Mouse (Mus musculus) ES-Bruce4 (cell line): ENCODE results near the gene Asb15. TPM values are rescaled to one million over a fixed set of nuclear protein-coding genes. Genes with fewer than 3 reads are reported as not detected.

ENCODE experiments used
- H3K27ac ChIP-seq: 2 replicates; pipeline ENCODE4 v1.5.1; 2012; ENCODE audit warnings: low read length, inconsistent platforms; ENCODE audit not compliant: insufficient read depth
- H3K27me3 ChIP-seq: 2 replicates; pipeline ENCODE4 v1.6.1; 2012; ENCODE audit warnings: mild to moderate bottlenecking, low read length, inconsistent platforms; ENCODE audit not compliant: control insufficient read depth, poor library complexity, insufficient read depth, severe bottlenecking
- H3K36me3 ChIP-seq: 2 replicates; pipeline ENCODE4 v1.6.1; 2012; ENCODE audit warnings: inconsistent platforms, mild to moderate bottlenecking, low read length, moderate library complexity; ENCODE audit not compliant: control insufficient read depth, poor library complexity, insufficient read depth, severe bottlenecking
- H3K4me1 ChIP-seq: one replicate; pipeline ENCODE4 v1.8.1; 2011; ENCODE audit warnings: low read length; ENCODE audit not compliant: control insufficient read depth, insufficient read depth
- H3K4me3 ChIP-seq: 2 replicates; pipeline ENCODE4 v1.5.1; 2011; ENCODE audit warnings: low read depth, mild to moderate bottlenecking, low read length
- H3K9ac ChIP-seq: 2 replicates; pipeline ENCODE4 v1.6.1; 2012; ENCODE audit warnings: low read depth, mild to moderate bottlenecking, inconsistent platforms; ENCODE audit not compliant: poor library complexity, severe bottlenecking
- H3K9me3 ChIP-seq: replicated peaks from 2 replicates; pipeline ENCODE4 v1.6.1; 2012; ENCODE audit warnings: mild to moderate bottlenecking, low read length, inconsistent platforms; ENCODE audit not compliant: control insufficient read depth, poor library complexity, insufficient read depth, severe bottlenecking
- CTCF ChIP-seq: IDR thresholded peaks from one replicate; pipeline ENCODE4 v1.8.1; 2011; ENCODE audit warnings: low read depth, low read length
- EP300 ChIP-seq: IDR thresholded peaks from 2 replicates; pipeline ENCODE4 v1.6.1; 2011; ENCODE audit warnings: low read depth, low read length; ENCODE audit not compliant: insufficient read depth
- POLR2A ChIP-seq: IDR thresholded peaks from one replicate; pipeline ENCODE4 v1.8.1; 2011; ENCODE audit warnings: low read length; ENCODE audit not compliant: insufficient read depth
- polyA plus RNA-seq: library from polyadenylated mRNA; stranded (reverse); fragments of >200 nt; gene quantifications from 2 replicates; pipeline ENCODE4 v1.2.4, GENCODE M21; 2011; ENCODE audit warnings: low read depth; ENCODE audit not compliant: missing spikeins, insufficient read depth, insufficient read length

Asb15 gene
- polyA plus RNA-seq, 1 experiment, result not detected

DNA sequence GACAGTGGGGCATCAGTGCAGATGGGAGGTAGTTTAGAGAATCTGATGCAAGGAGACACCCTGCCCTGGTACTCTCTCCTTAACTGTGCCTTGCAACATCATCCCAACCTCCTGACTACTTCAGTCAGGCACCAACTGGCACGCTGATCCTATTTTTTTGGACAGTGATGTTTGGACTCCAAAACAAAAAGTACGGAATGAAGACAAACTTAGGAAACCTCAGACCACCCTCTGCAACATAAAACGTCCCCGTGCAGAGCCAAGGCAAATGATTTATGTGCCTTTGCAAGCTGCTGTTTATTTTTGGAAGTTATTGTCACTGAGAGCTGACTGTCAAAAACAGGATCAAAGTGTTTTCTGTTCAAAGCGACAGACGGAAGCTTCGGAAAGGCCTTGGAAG is 24.1 kb downstream of the Asb15 start:
- H3K27me3 ChIP-seq, result no peaks in the 10 kb centered on the region
- TF ChIP-seq POLR2A (no peak), CTCF (no peak), EP300 (no peak)
- no peaks in the 10 kb centered on the region for H3K9me3 ChIP-seq
- H3K9ac ChIP-seq, result no peak overlapping the region
- H3K4me1 ChIP-seq, result no peaks in the 10 kb centered on the region
- no peak overlapping the region for H3K27ac ChIP-seq
- no peaks in the 10 kb centered on the region for H3K36me3 ChIP-seq
- no peak overlapping the region for H3K4me3 ChIP-seq

GRCm38 (mm10) chr6:24554427-24555086 is 26.6 kb downstream of the Asb15 start:
- no peak for TF ChIP-seq POLR2A
- no peak for TF ChIP-seq CTCF
- TF ChIP-seq EP300, result no peak
- H3K4me1 ChIP-seq, result no peaks in the 10 kb centered on the region
- H3K27me3 ChIP-seq, result no peaks in the 10 kb centered on the region
- no peak overlapping the region for H3K4me3 ChIP-seq
- no peak overlapping the region for H3K9ac ChIP-seq
- no peaks in the 10 kb centered on the region for H3K36me3 ChIP-seq
- no peak overlapping the region for H3K27ac ChIP-seq
- H3K9me3 ChIP-seq, result no peaks in the 10 kb centered on the region

DNA sequence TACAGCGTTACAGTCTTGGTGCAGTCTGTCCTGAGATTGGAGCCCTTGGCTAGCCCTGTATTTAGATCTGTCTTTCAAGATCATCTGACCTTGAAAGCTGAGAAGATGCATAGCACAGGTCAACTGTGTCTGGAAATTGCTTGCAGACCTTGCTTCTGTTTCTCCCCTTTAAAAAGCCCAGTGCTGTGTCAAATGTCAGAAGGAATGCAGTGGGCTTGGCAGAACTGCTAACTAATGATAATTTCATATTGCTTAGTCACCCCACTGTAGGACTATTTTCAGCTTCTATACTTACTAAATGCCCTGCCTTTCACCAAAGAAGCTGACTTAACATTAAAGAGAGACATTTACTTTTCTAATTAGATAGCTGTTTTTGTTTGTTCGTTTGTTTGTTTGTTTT is 27.5 kb downstream of the Asb15 start:
- Histone ChIP-seq H3K36me3 (no peaks in the 10 kb centered on the region), H3K4me3 (no peak overlapping the region), H3K9me3 (no peaks in the 10 kb centered on the region), H3K9ac (no peak overlapping the region), H3K4me1 (no peaks in the 10 kb centered on the region), H3K27ac (no peak overlapping the region), H3K27me3 (no peaks in the 10 kb centered on the region)
- TF ChIP-seq CTCF (no peak), EP300 (no peak), POLR2A (no peak)

GRCm38 (mm10) chr6:24564081-24564480 is 36.1 kb downstream of the Asb15 start:
- no peak overlapping the region for H3K9ac ChIP-seq
- TF ChIP-seq EP300 (no peak), CTCF (no peak), POLR2A (no peak)
- H3K4me3 ChIP-seq, result no peak overlapping the region
- H3K9me3 ChIP-seq, result no peaks in the 10 kb centered on the region
- no peaks in the 10 kb centered on the region for H3K27me3 ChIP-seq
- no peaks in the 10 kb centered on the region for H3K36me3 ChIP-seq
- H3K27ac ChIP-seq, result no peak overlapping the region
- H3K4me1 ChIP-seq, result no peaks in the 10 kb centered on the region

- TF ChIP-seq POLR2A, result no peak
- TF ChIP-seq CTCF, result no peak
- no peak for TF ChIP-seq EP300
- H3K9me3 ChIP-seq, result no peaks in the 10 kb centered on the region
- no peaks in the 10 kb centered on the region for H3K36me3 ChIP-seq
- no peaks in the 10 kb centered on the region for H3K27me3 ChIP-seq
- no peaks in the 10 kb centered on the region for H3K4me1 ChIP-seq
- no peak overlapping the region for H3K9ac ChIP-seq
- H3K27ac ChIP-seq, result no peak overlapping the region
- no peak overlapping the region for H3K4me3 ChIP-seq
Measured at GRCm38 (mm10) chr6:24564886-24565285, 36.9 kb downstream of the Asb15 start.

DNA sequence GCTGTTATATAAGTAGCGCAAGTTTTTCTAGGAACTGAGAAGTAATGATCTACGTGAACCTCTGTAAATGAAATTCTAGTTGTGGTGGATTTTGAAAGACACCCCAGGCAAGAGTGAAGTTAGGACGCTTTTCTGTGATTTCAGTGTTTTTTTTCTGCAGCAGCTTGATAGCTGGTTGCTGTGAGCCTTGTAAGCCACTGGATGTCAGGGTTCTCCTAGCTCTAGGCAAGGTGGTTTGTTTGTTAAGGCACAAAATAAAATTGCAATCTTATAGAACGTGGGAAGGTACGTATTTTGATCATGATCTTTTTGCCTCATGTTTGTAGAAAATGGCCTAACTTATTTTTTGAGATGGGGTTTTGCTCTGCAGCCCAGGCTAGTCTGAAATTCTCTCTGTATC is 41.0 kb downstream of the Asb15 start:
- no peak overlapping the region for H3K9ac ChIP-seq
- H3K9me3 ChIP-seq, result no peaks in the 10 kb centered on the region
- no peaks in the 10 kb centered on the region for H3K4me1 ChIP-seq
- no peaks in the 10 kb centered on the region for H3K27me3 ChIP-seq
- TF ChIP-seq POLR2A (no peak), CTCF (no peak), EP300 (no peak)
- H3K36me3 ChIP-seq, result no peaks in the 10 kb centered on the region
- no peak overlapping the region for H3K4me3 ChIP-seq
- H3K27ac ChIP-seq, result no peak overlapping the region
